Mouse (Mus musculus): ENCODE measurements at regions not wholly inside any gene's neighbourhood (a gene's known extent, or its start where the extent isn't known, plus 50 kb on each side); places are given as distances from the start of the nearest gene placed in this dataset.

- DNase-seq (ENCODE audit: low spot score in 2 of 2), result no peak
- no peak for TF ChIP-seq CTCF (conservative IDR thresholded peaks at IDR 0.05)
- H3K4me3 ChIP-seq, result no peak overlapping the region
- no peak overlapping the region for H3K27ac ChIP-seq
Observed at GRCm38 (mm10) chr12:70523379-70523778, 70.5 kb downstream of the Tmx1 start.

GRCm38 (mm10) chr12:70524703-70525102 lies 71.8 kb downstream of the Tmx1 start:
- no peak for DNase-seq (ENCODE audit: low spot score in 2 of 2)
- no peak for TF ChIP-seq CTCF (conservative IDR thresholded peaks at IDR 0.05)
- Histone ChIP-seq H3K4me3 (no peak overlapping the region), H3K27ac (no peak overlapping the region)

GRCm38 (mm10) chr12:70531661-70532060 lies 78.8 kb downstream of the Tmx1 start:
- H3K27ac ChIP-seq, result no peak overlapping the region
- H3K4me3 ChIP-seq, result no peak overlapping the region
- no peak for TF ChIP-seq CTCF (conservative IDR thresholded peaks at IDR 0.05)
- DNase-seq (ENCODE audit: low spot score in 2 of 2), result no peak

- no peak overlapping the region for H3K4me3 ChIP-seq
- no peak for DNase-seq (ENCODE audit: low spot score in 2 of 2)
- TF ChIP-seq CTCF (conservative IDR thresholded peaks at IDR 0.05), result no peak
- no peak overlapping the region for H3K27ac ChIP-seq
Observed at GRCm38 (mm10) chr12:70532225-70532624, 79.3 kb downstream of the Tmx1 start.

- TF ChIP-seq CTCF (conservative IDR thresholded peaks at IDR 0.05), result no peak
- no peak overlapping the region for H3K27ac ChIP-seq
- peak in 1 of 2 experiments; percentile 18 for DNase-seq (ENCODE audit: low spot score in 2 of 2)
- no peak overlapping the region for H3K4me3 ChIP-seq
Observed at GRCm38 (mm10) chr12:70532843-70533242, 79.9 kb downstream of the Tmx1 start.

GRCm38 (mm10) chr12:70533375-70533935 lies 80.6 kb downstream of the Tmx1 start:
- no peak for DNase-seq (ENCODE audit: low spot score in 2 of 2)
- H3K4me3 ChIP-seq, result no peak overlapping the region
- no peak for TF ChIP-seq CTCF (conservative IDR thresholded peaks at IDR 0.05)
- no peak overlapping the region for H3K27ac ChIP-seq

GRCm38 (mm10) chr12:70539124-70539523 lies 86.2 kb downstream of the Tmx1 start:
- no peak for TF ChIP-seq CTCF (conservative IDR thresholded peaks at IDR 0.05)
- no peak for DNase-seq (ENCODE audit: low spot score in 2 of 2)
- Histone ChIP-seq H3K27ac (no peak overlapping the region), H3K4me3 (no peak overlapping the region)

- no peak overlapping the region for H3K4me3 ChIP-seq
- peak in 1 of 2 experiments; percentile 20 for DNase-seq (ENCODE audit: low spot score in 2 of 2)
- H3K27ac ChIP-seq, result no peak overlapping the region
- TF ChIP-seq CTCF (conservative IDR thresholded peaks at IDR 0.05), result no peak
Observed at GRCm38 (mm10) chr12:70539856-70540255, 87.0 kb downstream of the Tmx1 start.

- DNase-seq (ENCODE audit: low spot score in 2 of 2), result no peak
- TF ChIP-seq CTCF (conservative IDR thresholded peaks at IDR 0.05), result no peak
- H3K4me3 ChIP-seq, result no peak overlapping the region
Observed at GRCm38 (mm10) chr12:70541432-70541831, 88.5 kb downstream of the Tmx1 start.

GRCm38 (mm10) chr12:70543299-70543698 lies 90.4 kb downstream of the Tmx1 start:
- Histone ChIP-seq H3K27ac (no peak overlapping the region), H3K4me3 (no peak overlapping the region)
- DNase-seq (ENCODE audit: low spot score in 2 of 2), result no peak
- TF ChIP-seq CTCF (conservative IDR thresholded peaks at IDR 0.05), result no peak

More at GRCm38 (mm10) chr12:70541432-70541831, 88.5 kb downstream of the Tmx1 start:
- no peak overlapping the region for H3K27ac ChIP-seq

- no peak for DNase-seq (ENCODE audit: low spot score in 2 of 2)
- H3K27ac ChIP-seq, result no peak overlapping the region
- no peak for TF ChIP-seq CTCF (conservative IDR thresholded peaks at IDR 0.05)
- no peak overlapping the region for H3K4me3 ChIP-seq
Observed at GRCm38 (mm10) chr12:70544326-70544725, 91.4 kb downstream of the Tmx1 start.

GRCm38 (mm10) chr12:70544850-70545510 lies 92.1 kb downstream of the Tmx1 start:
- TF ChIP-seq CTCF (conservative IDR thresholded peaks at IDR 0.05), result no peak
- peak; percentile 14 to 26 for DNase-seq (ENCODE audit: low spot score in 2 of 2)
- no peak overlapping the region for H3K4me3 ChIP-seq
- no peak overlapping the region for H3K27ac ChIP-seq

GRCm38 (mm10) chr12:70547199-70547598 lies 94.3 kb downstream of the Tmx1 start:
- no peak overlapping the region for H3K27ac ChIP-seq
- no peak overlapping the region for H3K4me3 ChIP-seq
- TF ChIP-seq CTCF (conservative IDR thresholded peaks at IDR 0.05), result no peak
- DNase-seq (ENCODE audit: low spot score in 2 of 2), result no peak

- no peak overlapping the region for H3K27ac ChIP-seq
- TF ChIP-seq CTCF (conservative IDR thresholded peaks at IDR 0.05), result no peak
- no peak for DNase-seq (ENCODE audit: low spot score in 2 of 2)
- H3K4me3 ChIP-seq, result no peak overlapping the region
Observed at GRCm38 (mm10) chr12:70549296-70549695, 96.4 kb downstream of the Tmx1 start.
